Mouse (Mus musculus): Measurements from ENCODE around the gene Actr1a. TPM values are rescaled to one million over a fixed set of nuclear protein-coding genes. Genes with fewer than 3 reads are reported as not detected.
A peak's percentile ranks its signal among the peaks of the same experiment; 100 is the strongest.

The Actr1a gene
- total RNA-seq, 2 experiments from 2014 or later, result 59.8 to 61.0 TPM

DNA sequence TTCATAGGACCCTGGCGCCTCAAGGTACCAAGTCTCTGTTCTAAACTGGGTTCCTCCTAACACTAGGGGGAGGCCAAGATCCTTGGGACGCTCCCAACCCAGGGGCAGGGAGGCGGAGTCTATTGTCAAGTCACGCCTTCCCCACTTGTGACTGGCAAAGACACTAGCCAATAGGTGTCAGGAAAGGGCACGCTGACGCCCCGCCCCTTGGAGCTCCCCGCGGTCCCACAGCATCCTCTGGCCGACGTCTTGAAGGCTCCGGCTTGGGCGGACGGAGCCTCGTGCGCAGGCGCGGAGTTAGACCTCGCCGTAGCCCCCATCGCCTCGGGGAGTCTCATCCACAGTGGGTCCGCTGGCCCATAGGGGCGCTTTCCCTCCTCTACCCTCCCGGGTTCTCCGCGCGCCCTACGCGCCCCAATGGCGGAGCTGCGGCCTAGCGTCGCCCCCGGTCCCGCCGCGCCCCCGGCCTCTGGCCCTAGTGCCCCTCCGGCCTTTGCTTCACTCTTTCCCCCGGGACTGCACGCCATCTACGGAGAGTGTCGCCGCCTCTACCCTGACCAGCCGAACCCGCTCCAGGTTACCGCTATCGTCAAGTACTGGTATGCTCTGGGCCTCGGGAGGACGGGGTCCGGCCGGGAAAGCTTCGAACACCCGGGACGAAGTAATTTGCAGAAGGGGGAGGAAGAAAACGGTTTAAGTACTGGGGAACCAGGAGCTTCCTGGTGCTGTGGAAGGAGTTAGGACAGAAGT lies 1.3 kb upstream of the Actr1a start, which contains the start of gene Sufu:
Gene Sufu (plus strand): TSS at position 211 of the 750 bp plus-strand sequence.
- DNase-seq, result peak; percentile 98
- peak; percentile 92 for TF ChIP-seq CTCF (IDR thresholded peaks at IDR 0.05)
- intact Hi-C loops (cut with DNase I), result loop anchor here (1.0 to 2.0 kb wide), 2 partner anchors 47 to 56 kb away; no protein-coding TSS in a partner anchor
- Histone ChIP-seq H3K27ac (peak within 1 kb of the TSS; percentile 95), H3K4me3 (peak within 1 kb of the TSS; percentile 97)

DNA sequence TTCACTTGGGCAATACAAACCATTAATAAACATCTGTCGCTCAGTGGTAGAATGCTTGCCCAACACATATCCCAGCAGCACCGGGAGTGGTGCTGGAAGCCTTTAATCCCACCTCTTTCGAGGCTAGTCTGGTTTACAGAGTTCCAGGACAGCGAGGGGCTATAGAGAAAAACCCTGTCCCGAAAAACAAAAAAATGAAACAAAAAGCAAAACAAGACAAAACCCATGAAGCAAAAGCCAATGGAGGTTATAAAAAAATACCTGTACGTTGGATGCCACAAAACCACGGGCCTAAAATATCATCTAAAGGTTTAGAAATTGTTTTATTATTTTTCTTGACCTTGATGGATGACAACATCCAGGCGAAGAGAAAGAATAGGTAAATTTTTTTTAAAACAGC lies 561 bp upstream of the Actr1a start:
- DNase-seq, result no peak
- H3K4me3 ChIP-seq, result peak overlapping the region; percentile 97
- intact Hi-C loops (cut with DNase I), result loop anchor here (2.0 kb wide), 1 partner anchor 57 kb away; no protein-coding TSS in a partner anchor
- H3K27ac ChIP-seq, result peak overlapping the region; percentile 95
- TF ChIP-seq CTCF (IDR thresholded peaks at IDR 0.05), result no peak

DNA sequence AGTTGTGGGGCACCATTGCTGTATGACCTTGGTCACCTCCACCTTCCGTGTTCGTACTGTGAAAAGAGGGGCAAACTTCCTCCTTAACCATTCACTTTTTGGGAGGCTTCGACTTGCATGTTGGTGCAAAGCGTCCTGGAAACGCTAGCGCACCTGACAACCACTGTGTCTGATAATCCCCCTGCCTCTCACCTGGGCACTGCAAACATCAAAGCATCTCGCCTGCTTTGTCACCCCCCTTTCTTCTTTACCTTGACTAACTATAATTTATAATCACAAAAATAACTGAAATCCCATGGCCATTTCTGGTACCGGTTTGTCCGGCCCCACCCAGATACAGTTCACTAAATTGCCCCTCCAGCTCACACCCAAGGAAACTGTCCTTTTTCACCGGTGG lies 838 bp downstream of the Actr1a start:
- TF ChIP-seq CTCF (IDR thresholded peaks at IDR 0.05), result no peak
- DNase-seq, result no peak
- intact Hi-C loops (cut with DNase I), result loop anchor here (2.0 kb wide), 1 partner anchor 108 kb away; no protein-coding TSS in a partner anchor
- Histone ChIP-seq H3K27ac (peak overlapping the region; percentile 95), H3K4me3 (peak overlapping the region; percentile 97)

DNA sequence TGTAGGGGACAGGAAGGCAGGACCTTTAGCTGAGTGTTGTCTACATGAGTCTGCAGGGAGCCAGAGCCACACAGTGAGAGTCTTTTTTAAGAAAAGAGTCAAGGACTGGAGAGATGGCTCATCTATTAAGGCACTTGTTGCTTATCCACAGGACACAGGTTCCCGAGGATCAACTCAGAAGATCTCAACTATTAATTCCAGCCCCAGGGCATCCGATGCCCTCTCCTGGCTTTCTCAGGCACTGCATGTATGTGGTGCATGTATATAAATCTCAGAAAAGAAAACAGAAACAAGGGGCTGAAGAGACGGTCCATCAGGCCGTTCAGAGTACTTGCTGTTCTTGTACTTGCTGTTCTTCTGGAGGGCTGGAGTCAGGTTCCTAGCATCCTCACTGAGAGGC lies 3.5 kb downstream of the Actr1a start:
- TF ChIP-seq CTCF (IDR thresholded peaks at IDR 0.05), result peak; percentile 66
- no peak for DNase-seq
- intact Hi-C loops (cut with DNase I), result no loop called here
- H3K4me3 ChIP-seq, result no peak overlapping the region
- H3K27ac ChIP-seq, result no peak overlapping the region

DNA sequence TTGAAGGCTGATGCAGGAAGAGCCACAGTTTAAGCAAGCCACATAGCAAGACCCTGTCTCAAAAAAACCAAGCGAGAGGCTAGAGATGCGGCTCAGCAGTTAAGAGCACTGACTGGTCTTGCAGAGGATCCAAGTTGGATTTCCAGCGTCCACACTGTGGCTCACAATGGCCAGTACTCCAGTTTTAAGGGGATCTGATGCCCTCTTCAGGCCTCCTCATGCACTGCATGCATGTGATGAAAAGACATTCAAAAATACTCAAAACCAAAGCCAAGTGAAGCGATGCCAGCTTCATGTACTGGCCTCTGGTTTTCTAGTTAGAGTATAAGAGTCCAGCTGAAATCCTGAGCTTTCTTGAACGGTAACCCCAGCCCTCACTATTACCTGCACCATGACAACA lies 5.7 kb downstream of the Actr1a start:
- DNase-seq, result no peak
- intact Hi-C loops (cut with DNase I), result no loop called here
- no peak overlapping the region for H3K27ac ChIP-seq
- no peak overlapping the region for H3K4me3 ChIP-seq
- peak; percentile 46 for TF ChIP-seq CTCF (IDR thresholded peaks at IDR 0.05)

DNA sequence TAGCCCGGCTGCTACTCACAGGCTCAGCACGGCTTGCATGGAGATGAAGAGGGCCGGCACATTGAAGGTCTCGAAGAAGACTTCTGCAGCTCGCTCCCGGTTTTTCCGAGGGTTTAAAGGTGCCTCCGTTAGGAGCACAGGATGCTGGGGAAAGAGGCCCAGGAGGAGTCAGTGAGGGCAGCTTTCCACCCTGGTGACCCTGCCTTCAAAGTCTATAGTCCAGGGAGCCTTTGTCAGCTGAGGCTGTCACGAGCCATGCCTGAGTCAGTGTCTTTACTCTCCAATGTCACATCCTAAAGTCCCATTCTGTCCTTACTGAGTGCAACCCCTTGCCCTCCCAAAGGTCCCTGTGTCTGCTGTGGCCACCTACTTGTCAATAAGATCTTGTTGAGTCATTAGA lies 13.3 kb downstream of the Actr1a start:
- H3K27ac ChIP-seq, result no peak overlapping the region
- no peak overlapping the region for H3K4me3 ChIP-seq
- intact Hi-C loops (cut with DNase I), result no loop called here
- no peak for TF ChIP-seq CTCF (IDR thresholded peaks at IDR 0.05)
- DNase-seq, result no peak

DNA sequence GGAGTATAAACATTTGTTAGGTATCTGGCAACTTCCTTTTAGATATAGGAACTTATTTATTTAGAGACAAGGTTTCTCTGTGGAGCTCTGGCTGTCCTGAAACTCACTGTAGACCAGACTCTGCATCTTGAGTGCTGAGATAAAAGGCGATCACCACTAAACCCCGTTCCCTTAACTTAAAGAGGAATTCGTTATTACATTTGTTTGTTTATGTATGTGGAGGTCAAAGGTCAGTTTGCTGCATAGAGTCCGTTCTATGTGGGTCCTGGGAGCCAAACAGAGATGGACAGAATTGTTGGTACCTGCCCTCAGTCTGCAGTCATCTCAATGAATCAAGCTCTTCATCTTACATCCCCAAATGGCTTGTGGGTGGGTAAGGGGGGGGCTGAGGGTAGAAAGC lies 19.7 kb downstream of the Actr1a start:
- intact Hi-C loops (cut with DNase I), result no loop called here
- no peak for DNase-seq
- Histone ChIP-seq H3K27ac (no peak overlapping the region), H3K4me3 (no peak overlapping the region)
- TF ChIP-seq CTCF (IDR thresholded peaks at IDR 0.05), result no peak

DNA sequence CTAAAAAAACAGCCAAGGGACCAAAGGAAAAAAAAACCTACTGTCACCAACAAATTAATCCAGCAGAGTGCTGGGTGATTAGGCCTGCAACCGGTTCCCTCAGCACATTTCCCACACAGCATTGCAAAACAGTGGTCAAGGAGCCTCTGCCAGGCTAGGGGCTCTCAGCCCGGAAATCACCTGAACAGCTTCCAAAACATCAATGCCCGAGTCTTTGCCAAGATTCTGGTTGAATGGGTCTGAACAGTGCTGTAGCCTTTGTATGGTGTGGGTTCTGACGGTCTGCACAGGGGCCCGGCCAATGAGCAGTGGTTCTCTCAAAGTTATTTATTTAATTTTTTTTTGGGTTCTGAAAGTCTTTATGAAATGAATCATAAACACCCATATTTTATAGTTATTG lies 20.1 kb downstream of the Actr1a start:
- H3K4me3 ChIP-seq, result no peak overlapping the region
- DNase-seq, result no peak
- no peak overlapping the region for H3K27ac ChIP-seq
- intact Hi-C loops (cut with DNase I), result no loop called here
- no peak for TF ChIP-seq CTCF (IDR thresholded peaks at IDR 0.05)

DNA sequence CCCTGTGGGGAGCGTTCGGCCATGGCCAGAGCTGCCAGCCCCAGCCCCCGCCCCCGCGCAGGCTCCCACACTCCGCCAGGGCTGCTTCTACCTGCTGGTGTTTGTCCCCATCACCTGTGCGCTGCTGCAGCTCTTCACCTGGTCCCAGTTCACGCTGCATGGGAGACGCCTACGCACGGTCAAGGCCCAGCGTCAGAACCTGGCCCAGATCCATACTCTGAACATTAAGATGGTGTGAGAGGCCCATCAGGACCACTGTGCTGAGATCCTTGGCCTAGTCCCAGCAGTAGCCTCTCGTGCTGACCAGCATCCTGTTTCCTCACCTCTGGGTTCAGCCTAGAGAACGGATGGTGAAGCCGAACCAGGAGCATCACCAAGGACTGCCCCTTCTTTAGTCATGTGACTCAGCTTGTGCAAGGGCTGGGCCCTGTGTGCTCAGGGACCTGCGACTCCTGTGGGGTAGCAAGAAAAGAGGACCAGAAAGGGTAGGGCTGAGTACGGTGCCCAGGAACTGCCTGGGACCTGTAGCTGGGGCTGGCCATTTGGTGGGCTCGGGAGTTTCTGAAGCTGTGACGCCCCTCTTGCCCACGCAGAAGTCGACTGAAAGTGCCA lies 21.0 kb downstream of the Actr1a start:
- no peak for DNase-seq
- no peak overlapping the region for H3K4me3 ChIP-seq
- intact Hi-C loops (cut with DNase I), result no loop called here
- TF ChIP-seq CTCF (IDR thresholded peaks at IDR 0.05), result no peak
- no peak overlapping the region for H3K27ac ChIP-seq

DNA sequence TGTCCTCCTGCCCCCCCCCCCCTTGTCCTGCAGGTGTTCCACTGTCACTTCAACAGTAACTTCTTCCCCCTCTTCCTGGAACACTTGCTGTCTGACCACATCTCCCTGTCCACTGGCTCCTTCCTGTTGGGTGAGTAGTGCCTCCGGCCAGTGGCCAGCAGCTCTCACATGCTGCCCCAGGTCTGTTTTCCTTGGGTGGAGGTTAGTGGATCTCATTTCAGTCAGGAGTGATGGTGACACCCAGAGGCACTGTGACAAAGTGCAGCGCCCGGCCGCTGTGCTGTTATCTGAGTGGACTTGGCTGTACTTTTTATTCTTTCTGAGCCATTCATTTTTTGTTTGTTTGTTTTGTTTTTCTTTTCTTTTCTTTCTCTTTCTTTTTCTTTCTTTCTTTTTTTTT lies 26.3 kb downstream of the Actr1a start:
- Histone ChIP-seq H3K27ac (peak overlapping the region; percentile 58), H3K4me3 (no peak overlapping the region)
- peak; percentile 82 for DNase-seq
- intact Hi-C loops (cut with DNase I), result no loop called here
- TF ChIP-seq CTCF (IDR thresholded peaks at IDR 0.05), result peak; percentile 75

DNA sequence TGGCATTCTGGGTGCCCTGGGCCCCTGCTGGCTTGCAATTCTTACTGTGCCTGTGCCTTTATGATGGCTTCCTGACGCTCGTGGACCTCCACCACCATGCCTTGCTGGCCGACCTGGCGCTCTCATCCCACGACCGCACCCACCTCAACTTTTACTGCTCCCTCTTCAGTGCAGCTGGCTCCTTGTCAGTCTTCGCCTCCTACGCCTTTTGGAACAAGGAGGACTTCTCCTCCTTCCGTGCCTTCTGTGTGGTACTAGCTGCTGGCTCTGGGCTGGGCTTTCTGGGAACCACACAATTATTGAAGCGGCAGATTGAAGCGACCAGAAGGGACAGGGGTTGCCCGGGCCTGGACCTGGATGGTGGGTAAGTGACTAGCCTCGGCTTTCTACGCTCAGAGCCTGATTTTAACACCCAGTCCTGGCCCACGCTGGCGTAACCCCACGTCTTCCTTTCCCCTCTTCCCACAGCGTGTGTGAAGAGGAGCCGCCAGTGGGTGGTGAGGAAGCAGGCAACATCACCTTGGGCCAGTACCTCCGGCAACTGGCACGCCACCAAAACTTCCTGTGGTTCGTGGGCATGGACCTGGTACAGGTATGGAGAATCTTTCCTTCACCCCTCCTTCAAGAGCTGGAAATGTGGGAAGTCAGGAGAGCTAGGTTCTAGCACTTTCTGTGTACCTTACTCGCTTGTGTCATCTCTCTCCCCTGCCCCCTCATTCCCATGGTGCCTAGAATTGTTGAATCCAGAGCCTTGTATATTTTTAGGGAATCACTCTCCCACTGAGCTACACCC lies 27.6 kb downstream of the Actr1a start:
- Histone ChIP-seq H3K4me3 (no peak overlapping the region), H3K27ac (peak overlapping the region; percentile 58; the same call in 1 of the 2 replicates)
- intact Hi-C loops (cut with DNase I), result no loop called here
- TF ChIP-seq CTCF (IDR thresholded peaks at IDR 0.05), result no peak
- no peak for DNase-seq

DNA sequence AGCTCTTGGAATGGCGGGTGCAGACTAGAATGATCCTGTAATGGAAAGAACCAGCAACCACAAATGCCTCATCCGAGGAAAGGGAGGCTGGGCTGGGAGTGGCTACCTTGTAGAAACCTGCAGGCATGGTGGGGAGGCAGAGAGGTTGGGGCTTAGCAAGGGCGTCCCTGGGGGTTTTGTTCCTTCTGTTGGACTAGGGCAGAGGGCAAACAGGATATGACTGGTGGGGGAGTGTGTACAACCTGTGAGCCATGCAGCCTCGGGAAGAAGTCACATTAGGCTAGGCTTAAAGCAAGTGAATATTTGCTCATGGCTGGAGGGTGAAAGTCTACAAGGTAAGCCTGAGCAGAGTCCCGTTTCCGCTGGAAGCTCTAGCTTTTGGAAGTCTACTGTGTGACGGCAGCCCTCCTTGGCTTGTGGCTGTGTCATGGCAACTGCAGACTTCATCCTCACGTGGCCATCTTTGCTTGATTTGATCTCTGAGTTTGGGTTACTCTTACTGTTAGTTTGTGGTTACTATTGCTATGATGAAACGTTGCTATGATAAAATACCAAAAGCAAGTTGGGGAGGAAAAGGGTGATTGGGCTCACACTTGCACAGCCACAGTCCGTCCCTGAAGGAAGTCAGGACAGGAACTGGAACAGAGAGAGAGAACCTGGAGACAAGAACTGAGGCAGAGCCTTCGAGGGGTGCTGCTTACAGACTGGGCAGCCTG lies 32.1 kb downstream of the Actr1a start:
- H3K27ac ChIP-seq, result no peak overlapping the region
- DNase-seq, result no peak
- intact Hi-C loops (cut with DNase I), result no loop called here
- H3K4me3 ChIP-seq, result no peak overlapping the region
- no peak for TF ChIP-seq CTCF (IDR thresholded peaks at IDR 0.05)
